In the genomic region with DNA sequence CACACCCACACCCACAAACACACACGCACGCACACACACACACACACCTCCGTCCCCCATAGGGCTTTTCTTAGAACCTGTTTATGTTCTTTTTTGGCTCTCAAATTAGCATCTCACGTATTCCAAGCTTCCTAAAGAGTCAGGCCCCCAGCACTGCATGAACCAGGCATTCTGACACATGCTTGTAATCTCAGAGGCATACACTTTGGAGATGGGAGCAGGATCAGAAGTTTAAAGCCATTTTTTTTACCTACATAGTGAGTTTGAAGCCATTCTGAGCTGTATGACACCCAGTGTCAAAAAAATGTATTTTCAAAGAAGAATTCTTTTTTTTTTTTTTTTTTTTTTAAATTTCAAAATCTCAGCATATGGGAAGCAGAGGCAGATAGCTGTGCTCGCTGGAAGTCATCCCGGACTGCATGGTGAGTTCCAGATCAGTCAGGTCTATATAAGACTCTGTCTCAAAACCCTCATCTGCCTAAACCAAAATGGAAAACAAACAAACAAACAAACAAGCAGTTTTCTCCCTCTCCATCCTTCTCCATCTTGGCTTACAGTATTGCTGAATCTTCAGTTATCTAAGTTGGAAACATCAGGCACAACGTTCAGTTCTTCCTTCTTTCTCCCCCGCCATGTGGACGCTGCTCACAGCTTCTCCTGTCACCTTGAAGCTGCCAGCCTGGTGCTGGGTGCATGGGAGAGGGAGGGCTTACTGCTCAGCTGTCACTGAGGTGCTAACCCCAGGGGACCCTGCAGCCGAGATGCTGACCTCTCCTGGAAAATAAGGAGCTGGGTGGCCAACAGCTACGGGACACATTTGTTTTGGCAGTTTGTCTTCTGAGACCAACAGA, we compare ENCODE assay signal across 8 mouse cellular contexts.
"Had no signal": no experiment of that assay in that cellular context is flagged by ENCODE, and none has a peak within 500 bp of the region (broad histone marks: within the 10 kb centered on the region; RNA-seq: fewer than 3 reads in every experiment).

No protein-coding gene starts in this region.

- DNase-seq: kidney, adult 11 months; kidney, adult 9 months; kidney, postnatal 4 days; lung, embryonic 14.5 days; lung, postnatal 10 days; lung, postnatal 4 days; thymus, adult 2 months; thymus, postnatal 25 days had no signal
